Comparison of ENCODE assay signal across 18 mouse cellular contexts in the genomic region with DNA sequence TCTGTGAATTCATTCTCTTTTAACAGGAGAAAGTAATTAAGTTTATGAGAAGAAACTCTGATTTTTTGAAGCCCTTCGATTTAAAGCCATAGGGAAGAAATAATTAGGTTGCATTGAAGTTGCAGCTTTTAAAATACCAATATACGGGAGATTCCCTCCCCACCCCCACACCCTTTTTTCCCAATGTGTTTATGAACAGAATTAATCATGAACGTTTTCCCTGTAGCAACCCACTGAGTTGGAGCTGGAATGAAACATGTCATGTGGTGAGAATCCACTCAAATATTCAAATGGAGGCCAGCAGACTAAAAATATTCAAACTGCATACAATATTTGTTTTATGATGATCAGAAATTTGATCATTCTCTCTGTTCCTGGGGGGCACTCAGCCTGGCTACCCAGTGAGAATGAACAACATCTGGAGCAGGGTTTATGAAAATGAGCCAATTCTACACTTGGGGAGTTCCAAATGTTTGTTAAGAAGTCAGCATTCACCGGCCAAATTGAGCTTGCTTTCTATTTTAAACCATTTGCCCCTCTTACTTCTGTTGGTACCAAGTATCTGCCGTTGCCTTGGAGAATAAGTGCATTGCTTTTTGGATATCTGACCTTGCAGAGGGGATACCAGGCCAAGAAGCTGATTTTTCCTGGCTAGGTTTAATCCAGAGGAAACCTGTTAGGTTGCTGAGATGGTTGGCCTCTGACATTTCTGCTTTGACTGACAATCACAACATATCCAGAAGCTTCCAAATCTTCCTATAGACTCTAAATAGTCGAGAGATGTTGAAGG.
DNase-seq lines count a peak whose midpoint lies in the region; ATAC-seq and TF ChIP-seq lines count a peak whose summit lies in the region.
"Had no signal": no experiment of that assay in that cellular context is flagged by ENCODE, and none has a peak within 500 bp of the region (broad histone marks: within the 10 kb centered on the region; RNA-seq: fewer than 3 reads in every experiment).

No protein-coding gene starts in this region.

- peak; percentile 57 for DNase-seq in midbrain, embryonic 14.5 days
- no peak for DNase-seq in midbrain, embryonic 11.5 days (ENCODE audit: low spot score, missing footprints)
- peak; percentile 64 to 73 for DNase-seq in heart, postnatal 10 days
- DNase-seq in embryo, embryonic 10.5 days (ENCODE audit: low spot score), result no peak
- no peak for DNase-seq in liver, postnatal 0 days
- DNase-seq: adrenal gland, postnatal 10 days; B cell, adult 2 months; kidney, adult 18-20 months; kidney, postnatal 36 days; lung, adult 2 months; thymus, postnatal 14 days had no signal

- WGBS in forebrain, embryonic 16.5 days, result 33% methylated on average over 6 of the region's 6 CpGs
- 56% methylated on average over 6 of the region's 6 CpGs for WGBS in forebrain, embryonic 12.5 days
- WGBS in midbrain, embryonic 14.5 days, result 61% methylated on average over 6 of the region's 6 CpGs
- WGBS in midbrain, embryonic 11.5 days, result 72% methylated on average over 6 of the region's 6 CpGs
- 44% methylated on average over 6 of the region's 6 CpGs for WGBS in neural tube, embryonic 14.5 days
- WGBS in liver, postnatal 0 days (ENCODE audit: insufficient replicate concordance), result 55% methylated on average over 6 of the region's 6 CpGs

- intact Hi-C loops in heart, postnatal 10 days (cut with DNase I), result loop anchor here (10.0 kb wide), 1 partner anchor 243 kb away; no protein-coding TSS in a partner anchor

- no peak overlapping the region for H3K4me3 ChIP-seq in forebrain, embryonic 16.5 days (replicated peaks; ENCODE audit: low read length)
- no peak overlapping the region for H3K4me3 ChIP-seq in forebrain, embryonic 12.5 days (replicated peaks)
- no peak overlapping the region for H3K4me3 ChIP-seq in midbrain, embryonic 14.5 days (replicated peaks; ENCODE audit: low read depth, low read length)
- no peak overlapping the region for H3K4me3 ChIP-seq in midbrain, embryonic 11.5 days (ENCODE audit: low read depth, low read length)
- H3K4me3 ChIP-seq in neural tube, embryonic 14.5 days (ENCODE audit: low read depth, low read length), result no peak overlapping the region
- no peak overlapping the region for H3K4me3 ChIP-seq in liver, postnatal 0 days (ENCODE audit: low read depth, low read length)
- H3K4me3 ChIP-seq: embryonic facial prominence, embryonic 13.5 days; limb, embryonic 13.5 days; megakaryocyte, embryonic 14.5 days; stomach, embryonic 15.5 days had no signal

- no peak for TF ChIP-seq EP300 in liver, postnatal 0 days (IDR thresholded peaks at IDR 0.05; ENCODE audit: low read depth)

- peaks cover 5% of the 10 kb centered on the region; the same call in 1 of the 2 replicates for H3K4me1 ChIP-seq in forebrain, embryonic 16.5 days (replicated peaks; ENCODE audit: control insufficient read depth, insufficient read depth, low read length)
- no peaks in the 10 kb centered on the region for H3K4me1 ChIP-seq in forebrain, embryonic 12.5 days
- 0 out of 2 replicates have a peak, but pooled peaks cover 6% of the 10 kb centered on the region for H3K4me1 ChIP-seq in midbrain, embryonic 14.5 days (ENCODE audit: control insufficient read depth, insufficient read depth, low read length)
- H3K4me1 ChIP-seq in midbrain, embryonic 11.5 days (ENCODE audit: control insufficient read depth, insufficient read depth, low read length), result no peaks in the 10 kb centered on the region
- peaks cover 5% of the 10 kb centered on the region; the same call in 1 of the 2 replicates for H3K4me1 ChIP-seq in neural tube, embryonic 14.5 days (ENCODE audit: control insufficient read depth, insufficient read depth, low read length)
- H3K4me1 ChIP-seq in liver, postnatal 0 days (ENCODE audit: insufficient read depth), result no peaks in the 10 kb centered on the region
- H3K4me1 ChIP-seq: megakaryocyte, embryonic 14.5 days; stomach, embryonic 15.5 days had no signal

- H3K27me3 ChIP-seq in forebrain, embryonic 16.5 days (replicated peaks; ENCODE audit: control insufficient read depth, insufficient read depth, low read length), result no peaks in the 10 kb centered on the region
- H3K27me3 ChIP-seq in forebrain, embryonic 12.5 days, result no peaks in the 10 kb centered on the region
- H3K27me3 ChIP-seq in midbrain, embryonic 14.5 days (ENCODE audit: control insufficient read depth, insufficient read depth, low read length), result no peaks in the 10 kb centered on the region
- no peaks in the 10 kb centered on the region for H3K27me3 ChIP-seq in midbrain, embryonic 11.5 days (ENCODE audit: control insufficient read depth, insufficient read depth, low read length)
- no peaks in the 10 kb centered on the region for H3K27me3 ChIP-seq in neural tube, embryonic 14.5 days (ENCODE audit: control insufficient read depth, insufficient read depth, low read length)
- H3K27me3 ChIP-seq in liver, postnatal 0 days (ENCODE audit: insufficient read depth, low read length), result no peaks in the 10 kb centered on the region
- H3K27me3 ChIP-seq: embryonic facial prominence, embryonic 13.5 days; limb, embryonic 13.5 days; megakaryocyte, embryonic 14.5 days; stomach, embryonic 15.5 days had no signal

- H3K9ac ChIP-seq in forebrain, embryonic 16.5 days (replicated peaks; ENCODE audit: low read depth, low read length), result no peak overlapping the region
- H3K9ac ChIP-seq in forebrain, embryonic 12.5 days, result no peak overlapping the region
- H3K9ac ChIP-seq in midbrain, embryonic 14.5 days (replicated peaks; ENCODE audit: low read length), result no peak overlapping the region
- H3K9ac ChIP-seq in midbrain, embryonic 11.5 days (ENCODE audit: low read length), result no peak overlapping the region
- no peak overlapping the region for H3K9ac ChIP-seq in neural tube, embryonic 14.5 days (replicated peaks; ENCODE audit: low read depth, low read length)
- H3K9ac ChIP-seq in liver, postnatal 0 days (replicated peaks), result no peak overlapping the region
- H3K9ac ChIP-seq: embryonic facial prominence, embryonic 13.5 days; limb, embryonic 13.5 days; stomach, embryonic 15.5 days had no signal

- H3K9me3 ChIP-seq in forebrain, embryonic 16.5 days (ENCODE audit: control insufficient read depth, low read length), result no peaks in the 10 kb centered on the region
- H3K9me3 ChIP-seq in forebrain, embryonic 12.5 days, result no peaks in the 10 kb centered on the region
- H3K9me3 ChIP-seq in midbrain, embryonic 14.5 days (ENCODE audit: control insufficient read depth, low read length), result no peaks in the 10 kb centered on the region
- H3K9me3 ChIP-seq in midbrain, embryonic 11.5 days (ENCODE audit: control insufficient read depth, low read length), result no peaks in the 10 kb centered on the region
- no peaks in the 10 kb centered on the region for H3K9me3 ChIP-seq in neural tube, embryonic 14.5 days (ENCODE audit: control insufficient read depth, low read length)
- no peaks in the 10 kb centered on the region for H3K9me3 ChIP-seq in liver, postnatal 0 days (ENCODE audit: low read length)
- H3K9me3 ChIP-seq: embryonic facial prominence, embryonic 13.5 days; limb, embryonic 13.5 days; megakaryocyte, embryonic 14.5 days; stomach, embryonic 15.5 days had no signal

- 0 out of 2 replicates have a peak, but pooled peaks have one; percentile 50 for ATAC-seq in forebrain, embryonic 16.5 days
- ATAC-seq in forebrain, embryonic 12.5 days (ENCODE audit: low FRiP score), result no peak
- ATAC-seq in midbrain, embryonic 14.5 days (ENCODE audit: low FRiP score, low TSS enrichment), result no peak
- no peak for ATAC-seq in midbrain, embryonic 11.5 days (ENCODE audit: low FRiP score)
- ATAC-seq in neural tube, embryonic 14.5 days (ENCODE audit: low read depth), result no peak; the same call in 1 of the 2 replicates
- ATAC-seq in liver, postnatal 0 days, result no peak

- H3K36me3 ChIP-seq in forebrain, embryonic 16.5 days (ENCODE audit: control insufficient read depth, insufficient read depth), result no peaks in the 10 kb centered on the region
- H3K36me3 ChIP-seq in forebrain, embryonic 12.5 days (replicated peaks), result no peaks in the 10 kb centered on the region
- no peaks in the 10 kb centered on the region for H3K36me3 ChIP-seq in midbrain, embryonic 14.5 days (ENCODE audit: control insufficient read depth, insufficient read depth, low read length)
- H3K36me3 ChIP-seq in midbrain, embryonic 11.5 days (ENCODE audit: control insufficient read depth, insufficient read depth, low read length), result no peaks in the 10 kb centered on the region
- no peaks in the 10 kb centered on the region for H3K36me3 ChIP-seq in neural tube, embryonic 14.5 days (ENCODE audit: control insufficient read depth, insufficient read depth, low read length)
- no peaks in the 10 kb centered on the region for H3K36me3 ChIP-seq in liver, postnatal 0 days (replicated peaks; ENCODE audit: insufficient read depth, low read length)
- H3K36me3 ChIP-seq: embryonic facial prominence, embryonic 13.5 days; limb, embryonic 13.5 days; stomach, embryonic 15.5 days had no signal

- H3K4me2 ChIP-seq in forebrain, embryonic 16.5 days (ENCODE audit: low read length), result no peak overlapping the region
- H3K4me2 ChIP-seq in forebrain, embryonic 12.5 days, result no peak overlapping the region
- no peak overlapping the region for H3K4me2 ChIP-seq in midbrain, embryonic 14.5 days (ENCODE audit: low read length)
- H3K4me2 ChIP-seq in midbrain, embryonic 11.5 days, result no peak overlapping the region
- H3K4me2 ChIP-seq in neural tube, embryonic 14.5 days (ENCODE audit: low read depth, low read length), result no peak overlapping the region
- no peak overlapping the region for H3K4me2 ChIP-seq in liver, postnatal 0 days (ENCODE audit: low read depth, low read length)
- H3K4me2 ChIP-seq: embryonic facial prominence, embryonic 13.5 days; limb, embryonic 13.5 days; stomach, embryonic 15.5 days had no signal

- TF ChIP-seq CTCF in liver, postnatal 0 days (IDR thresholded peaks at IDR 0.05; ENCODE audit: low read depth), result no peak

- H3K27ac ChIP-seq in forebrain, embryonic 16.5 days (ENCODE audit: low read length), result peak overlapping the region; percentile 39
- H3K27ac ChIP-seq in forebrain, embryonic 12.5 days, result no peak overlapping the region
- H3K27ac ChIP-seq in midbrain, embryonic 14.5 days (replicated peaks; ENCODE audit: low read depth, low read length), result no peak overlapping the region
- no peak overlapping the region for H3K27ac ChIP-seq in midbrain, embryonic 11.5 days (ENCODE audit: low read depth, low read length)
- peak overlapping the region; percentile 49; the same call in 1 of the 2 replicates for H3K27ac ChIP-seq in neural tube, embryonic 14.5 days (ENCODE audit: low read depth, low read length)
- no peak overlapping the region for H3K27ac ChIP-seq in liver, postnatal 0 days (ENCODE audit: low read depth)
- H3K27ac ChIP-seq: embryonic facial prominence, embryonic 13.5 days; limb, embryonic 13.5 days; stomach, embryonic 15.5 days had no signal

Comparison
In these comparisons a context has a peak if more than half of its experiments do, and no peak if none do; other contexts are left out.
1. H3K27ac ChIP-seq: peak in forebrain, embryonic 16.5 days (single experiment) and neural tube, embryonic 14.5 days (single experiment); none in forebrain, embryonic 12.5 days (single experiment), midbrain, embryonic 14.5 days (single experiment), midbrain, embryonic 11.5 days (single experiment) and liver, postnatal 0 days (single experiment).
2. DNase-seq: peak in midbrain, embryonic 14.5 days (single experiment) and heart, postnatal 10 days (2 of 2); none in midbrain, embryonic 11.5 days (single experiment), embryo, embryonic 10.5 days (single experiment) and liver, postnatal 0 days (single experiment).